Mouse (Mus musculus) embryo, embryonic 10 days (tissue): ENCODE measurements at regions not wholly inside any gene's neighbourhood (a gene's known extent, or its start where the extent isn't known, plus 50 kb on each side); places are given as distances from the start of the nearest gene placed in this dataset.

Experiments used
- DNase-seq: peaks from one replicate; pipeline ENCODE4 v3.0.0-alpha.2; 2015; ENCODE audit warnings: low spot score

DNA sequence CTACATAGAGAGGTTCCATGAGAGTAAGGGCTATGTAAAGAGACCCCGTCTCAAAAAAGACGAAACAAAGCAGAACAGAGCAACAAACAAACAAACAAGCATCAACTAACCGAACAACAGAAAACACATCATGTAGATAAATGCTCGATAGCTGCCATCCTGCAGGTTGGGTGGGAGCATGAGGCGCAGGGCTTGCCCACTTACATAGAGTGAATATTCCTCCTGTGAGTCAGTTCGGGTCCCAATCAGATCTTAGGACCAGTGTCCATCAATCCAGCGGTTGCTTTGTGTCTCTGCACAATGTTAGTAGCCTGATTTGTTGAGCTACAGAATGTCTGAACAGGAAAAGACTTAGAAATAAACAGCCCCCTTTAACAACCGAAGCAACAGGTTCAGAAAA is 129.4 kb upstream of the Rcn1 start:
- no peak for DNase-seq

DNA sequence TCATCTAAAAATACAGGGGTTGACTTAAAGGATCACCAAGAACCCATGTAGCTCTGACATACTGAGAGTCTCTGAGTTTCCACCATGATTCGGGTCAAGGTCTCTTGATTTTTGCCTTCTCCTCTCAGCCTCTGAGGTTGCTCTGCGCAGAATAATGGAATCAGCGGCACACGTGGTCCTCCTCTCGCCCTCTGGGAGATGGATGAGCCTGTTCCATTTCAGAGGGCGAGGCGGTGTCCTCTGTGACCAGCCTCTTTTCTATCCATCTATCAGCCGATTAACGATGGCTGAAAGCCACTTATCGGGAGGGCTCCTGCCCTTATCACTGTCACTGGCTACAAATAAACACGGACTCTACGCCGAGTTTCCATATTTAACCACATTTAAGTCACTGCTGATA is 124.6 kb upstream of the Pax6 start:
- DNase-seq, result no peak

DNA sequence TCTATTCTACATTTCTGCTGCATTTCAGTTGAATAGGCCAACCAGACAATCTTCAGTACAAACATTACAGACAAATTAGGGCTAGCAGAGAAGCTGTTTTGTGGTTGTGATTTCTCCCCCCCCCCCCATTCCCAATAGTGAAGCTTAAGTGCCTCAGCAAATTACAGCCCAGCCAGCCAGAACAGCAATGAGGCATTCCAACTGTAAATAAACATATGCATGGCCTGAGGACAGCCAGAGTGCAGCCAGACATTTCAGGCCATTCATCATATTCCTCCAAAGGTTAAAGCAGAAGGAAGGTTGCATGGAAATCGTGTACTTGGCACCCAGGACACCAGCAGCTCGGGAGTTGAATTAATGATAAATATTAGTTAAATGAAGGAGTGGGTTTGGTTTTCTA is 116.6 kb upstream of the Pax6 start:
- DNase-seq, result no peak

DNA sequence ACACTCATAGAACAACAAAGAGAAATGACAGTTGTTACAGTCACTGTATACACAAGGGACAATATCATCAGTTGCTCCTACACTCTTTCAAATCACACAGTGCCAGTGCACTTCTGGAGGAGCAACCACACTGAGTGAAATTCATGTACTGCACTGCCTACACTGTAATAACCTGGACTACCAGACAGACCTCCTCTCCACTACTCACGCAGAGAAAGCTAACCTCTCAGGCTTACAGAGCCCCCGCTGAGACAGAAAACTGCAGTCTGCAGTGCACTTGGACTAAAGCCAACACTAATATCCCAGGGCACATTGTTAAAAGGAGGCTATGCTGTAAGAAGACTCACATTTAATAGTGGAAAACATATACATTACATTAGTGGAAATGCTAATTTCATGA is 81.9 kb upstream of the Pax6 start:
- no peak for DNase-seq

DNA sequence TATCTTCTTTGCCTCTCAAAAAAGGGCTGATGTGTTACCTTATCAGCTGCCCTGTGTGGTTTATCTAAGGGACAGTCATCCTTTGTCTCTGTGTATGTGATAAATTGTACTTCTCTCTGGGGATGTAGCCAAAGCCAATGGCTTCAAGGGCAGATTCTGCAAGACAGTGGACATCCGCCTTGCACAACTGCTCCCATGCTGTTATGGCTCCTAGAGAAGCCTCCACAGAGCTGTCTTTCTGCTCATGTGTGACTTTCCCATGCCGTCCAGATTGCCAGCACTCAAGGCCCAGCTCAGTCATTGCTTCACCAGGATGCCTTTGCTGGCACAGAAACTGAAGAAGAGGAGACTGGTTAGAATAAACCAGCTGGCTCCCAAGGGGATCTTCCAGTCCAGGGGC is 74.6 kb upstream of the Pax6 start:
- DNase-seq, result no peak

DNA sequence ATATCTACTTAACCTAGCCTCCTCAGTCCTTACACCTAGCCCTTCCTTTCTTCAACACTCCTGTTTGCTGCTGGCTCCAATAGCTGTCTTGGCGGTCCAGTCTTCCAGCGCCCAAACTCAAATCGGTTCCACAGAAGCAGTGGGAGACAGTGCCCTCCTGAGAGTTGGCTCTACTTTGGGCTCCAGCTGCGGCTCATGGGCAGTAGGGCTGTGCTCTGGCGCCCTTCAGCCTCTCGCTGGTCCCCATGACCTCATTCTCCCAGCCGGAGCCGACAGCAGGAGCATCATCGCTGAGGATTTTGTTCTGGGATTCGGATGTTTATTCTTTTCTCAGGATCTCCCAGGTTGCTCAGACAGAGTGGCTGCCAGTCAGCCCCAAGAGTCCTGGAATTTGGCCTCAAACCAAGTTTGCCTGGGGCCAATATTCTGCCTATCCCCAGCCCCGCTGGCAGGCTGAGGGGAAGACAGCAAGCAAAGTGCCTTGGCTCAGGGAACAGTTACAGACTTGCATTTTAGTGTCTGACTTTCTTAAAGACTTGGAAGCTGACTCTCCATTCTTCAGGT is 64.1 kb upstream of the Pax6 start:
- DNase-seq, result no peak

DNA sequence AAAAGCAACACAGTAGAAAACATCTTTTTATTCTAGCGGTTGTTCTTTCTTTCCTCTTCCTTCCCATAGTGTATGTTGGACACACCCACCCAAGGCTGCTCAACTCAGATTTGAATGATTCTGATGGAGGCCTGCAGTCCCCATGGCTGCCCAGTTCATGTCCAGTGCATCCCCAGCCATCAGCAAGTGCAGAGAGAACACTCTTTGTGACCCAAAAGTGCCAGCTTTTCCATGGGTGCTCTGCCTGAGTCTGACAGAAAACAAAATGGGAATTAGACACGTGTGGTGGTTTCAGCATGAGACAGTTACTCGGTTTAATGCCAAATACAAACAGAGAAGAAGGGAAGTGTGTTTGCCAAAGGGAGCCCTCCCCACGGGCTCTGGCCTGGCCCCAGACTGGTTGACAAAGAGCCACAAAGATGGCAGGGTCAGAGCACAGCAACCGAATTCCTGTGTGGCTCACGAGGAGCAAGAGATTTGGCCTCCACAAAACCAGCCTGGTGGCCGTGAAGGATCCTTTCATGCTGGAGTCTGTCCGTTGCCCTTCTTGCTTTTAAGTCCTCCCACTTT is 60.6 kb upstream of the Pax6 start:
- DNase-seq, result no peak

DNA sequence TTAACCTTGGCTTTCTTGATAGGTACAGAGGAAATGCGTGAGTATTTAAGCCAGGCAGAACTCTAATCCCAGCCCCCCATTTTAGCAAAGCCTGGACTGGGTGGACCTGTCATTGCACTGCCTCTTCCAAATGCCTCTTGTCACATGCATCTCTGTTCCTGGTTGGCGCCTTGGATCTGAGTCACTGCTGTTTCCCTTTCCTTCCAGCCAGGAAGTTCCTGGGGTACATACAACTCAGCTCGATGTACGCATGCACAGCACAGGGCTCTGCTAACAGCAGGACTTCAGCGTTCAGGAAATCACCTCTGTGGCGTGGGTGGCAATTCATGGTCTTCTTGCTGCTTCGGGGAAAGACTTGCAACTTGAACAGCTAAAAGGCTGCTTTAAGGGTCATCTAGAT is 59.9 kb upstream of the Pax6 start:
- DNase-seq, result no peak

DNA sequence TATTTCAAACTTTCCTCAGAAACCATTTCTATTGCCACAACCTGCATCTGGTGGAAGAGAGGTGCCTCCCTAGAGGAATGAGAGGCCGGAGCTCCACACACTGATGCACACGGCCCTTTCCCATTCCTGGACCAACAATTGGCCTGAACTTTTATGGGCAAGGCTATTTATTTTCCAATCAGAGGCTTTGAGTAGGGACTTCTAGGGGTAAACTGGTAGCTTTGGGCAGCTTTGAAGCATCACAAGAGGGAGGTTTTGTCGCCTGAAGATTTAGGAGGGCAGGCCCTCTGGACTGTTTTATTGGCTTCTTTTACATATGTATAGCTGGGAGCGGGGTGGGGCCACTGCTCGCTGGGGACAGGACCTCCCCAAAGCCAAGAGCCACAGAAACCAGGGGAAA is 57.7 kb upstream of the Pax6 start:
- DNase-seq, result peak; percentile 46

DNA sequence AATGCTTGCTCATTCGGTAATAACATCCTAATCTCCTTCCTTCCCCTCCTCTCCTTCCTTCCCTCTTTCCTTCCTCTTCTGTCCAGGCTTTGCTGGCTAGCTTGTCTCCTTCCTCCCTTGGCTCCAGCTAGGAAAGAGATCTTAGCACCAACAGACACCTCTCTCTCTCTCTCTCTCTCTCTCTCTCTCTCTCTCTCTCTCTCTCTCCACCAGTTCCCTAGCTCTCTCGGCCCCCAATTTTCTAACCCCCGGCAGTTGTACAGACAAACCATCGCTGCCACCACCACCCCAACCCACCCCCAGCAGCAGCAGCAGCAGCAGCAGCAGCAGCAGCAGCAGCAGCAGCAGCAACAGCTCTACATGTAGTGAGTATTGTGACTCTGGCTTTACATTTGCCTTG is 57.0 kb upstream of the Pax6 start:
- DNase-seq, result no peak

DNA sequence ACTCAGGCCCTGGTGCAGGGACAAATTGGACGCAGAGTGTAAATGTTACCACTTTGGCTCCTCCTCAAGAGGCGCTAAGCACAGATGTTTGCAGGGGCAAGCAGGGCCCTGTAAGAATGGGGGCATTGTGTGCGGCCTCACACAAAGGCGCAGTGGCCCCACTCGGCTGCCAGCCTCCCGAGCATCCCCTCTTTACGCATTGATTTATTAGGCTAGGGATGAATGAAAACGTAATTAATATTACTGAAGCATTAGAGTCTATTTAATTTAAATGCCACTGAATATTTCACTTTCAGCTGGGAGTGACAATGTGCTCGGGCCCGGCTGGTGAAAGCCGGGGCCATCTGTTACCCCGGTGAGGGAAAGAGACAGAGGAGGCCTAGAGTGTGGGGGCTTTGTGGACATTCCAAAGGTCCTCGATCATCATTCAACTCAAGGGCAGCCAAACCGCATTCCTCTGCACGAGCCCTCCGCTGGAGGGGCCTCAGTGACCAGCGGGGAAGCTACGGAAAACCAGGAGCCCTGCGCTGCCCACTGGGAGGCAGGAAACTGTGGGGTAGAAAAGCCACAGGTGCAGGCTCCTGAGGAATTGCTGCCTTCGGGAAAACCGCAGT is 56.5 kb upstream of the Pax6 start:
- DNase-seq, result peak; percentile 80

DNA sequence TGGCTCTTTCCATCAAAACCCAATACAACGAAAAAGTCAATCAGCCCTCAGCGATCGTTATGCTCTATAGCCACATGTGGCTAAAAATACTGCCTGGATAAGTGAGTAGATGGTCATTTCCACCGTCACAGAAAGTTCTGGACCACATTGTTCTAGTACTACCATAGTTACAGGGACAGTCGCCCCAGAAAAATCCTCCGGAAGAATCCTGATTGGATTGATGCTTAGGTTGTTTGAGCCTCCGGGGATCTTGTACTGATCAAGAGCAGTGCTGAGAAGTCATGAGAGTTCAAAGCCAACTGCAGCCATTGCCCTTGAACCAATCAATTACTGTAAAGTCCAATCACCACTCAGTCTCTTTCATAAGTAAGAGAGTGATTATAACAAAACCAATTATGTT is 56.0 kb upstream of the Pax6 start:
- DNase-seq, result no peak

DNA sequence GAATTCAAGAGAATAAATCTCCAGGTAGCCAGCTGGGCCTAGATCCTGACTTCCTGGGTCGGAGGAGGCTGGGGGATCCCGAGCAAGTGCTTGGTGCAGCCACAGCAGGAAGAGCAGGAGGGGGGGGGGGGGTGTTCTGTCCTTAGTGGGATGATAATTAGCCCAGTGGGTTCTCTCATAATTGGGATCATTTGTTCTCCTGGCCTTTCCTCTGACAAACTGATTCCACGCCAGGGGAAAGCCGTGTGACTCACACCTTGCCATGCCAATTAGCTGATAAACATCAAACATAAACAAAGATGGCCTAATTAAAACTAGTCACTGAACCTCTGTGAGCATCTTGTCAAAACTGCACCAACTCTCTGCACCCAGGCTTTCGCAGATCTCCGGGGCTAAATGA is 55.5 kb upstream of the Pax6 start:
- DNase-seq, result no peak

DNA sequence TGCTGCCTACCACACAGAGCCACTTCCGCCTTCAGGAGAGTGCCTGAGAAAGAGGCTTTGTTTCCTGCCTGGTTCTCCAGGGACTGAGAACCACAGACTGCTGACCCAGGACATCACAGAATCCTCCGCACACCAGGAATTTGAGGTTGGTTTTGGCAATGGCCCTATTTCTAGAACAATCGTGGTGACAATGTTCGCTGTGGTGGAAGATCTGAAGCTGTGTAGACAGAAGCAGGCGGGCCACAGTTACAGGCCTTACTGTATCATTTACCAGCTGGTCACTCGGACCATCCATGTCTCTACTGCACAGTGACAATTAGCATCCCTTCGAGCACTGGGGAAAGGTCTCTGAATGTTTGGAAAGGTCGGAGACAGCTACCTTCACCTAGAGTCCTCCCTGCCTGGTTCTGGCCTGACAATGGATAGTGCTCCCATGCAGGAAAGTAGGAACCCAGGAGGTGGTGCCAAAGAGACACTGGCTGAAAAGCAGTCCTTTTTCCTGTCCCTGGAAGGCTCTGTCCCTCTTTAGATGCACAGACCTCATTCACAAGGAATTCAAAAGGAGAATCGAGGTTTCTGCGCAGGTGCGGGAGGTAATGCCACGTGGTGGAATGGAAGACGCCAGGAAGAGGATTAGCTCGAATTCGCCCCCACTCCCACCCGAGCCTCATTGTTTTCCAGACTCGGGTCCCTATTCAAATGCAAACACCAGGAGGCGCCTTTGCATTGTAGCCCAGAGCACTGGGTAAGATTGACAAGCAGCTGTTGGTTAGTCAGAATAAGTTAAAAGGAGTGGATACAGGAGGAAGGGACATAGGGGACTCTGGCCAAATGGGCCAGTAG is 52.6 kb upstream of the Pax6 start:
- peak; percentile 70 for DNase-seq
